Mouse (Mus musculus): ENCODE measurements around the gene Lrba. TPM values are rescaled to one million over a fixed set of nuclear protein-coding genes. Genes with fewer than 3 reads are reported as not detected.

Gene Lrba
- polyA plus RNA-seq, 1 experiment from 2014 or later = 2.8 TPM

GRCm38 (mm10) chr3:86786280-86786679 is 561.8 kb downstream of the Lrba start:
- Histone ChIP-seq H3K4me1 (ENCODE audit: control insufficient read depth, low read depth, low read length) (no peaks in the 10 kb centered on the region), H3K36me3 (ENCODE audit: control insufficient read depth, insufficient read depth) (no peaks in the 10 kb centered on the region; the same call in 1 of the 2 replicates), H3K9me3 (replicated peaks; ENCODE audit: control insufficient read depth, low read length) (no peaks in the 10 kb centered on the region), H3K4me3 (ENCODE audit: low read depth, low read length) (no peak overlapping the region), H3K4me2 (ENCODE audit: low read depth, low read length) (no peak overlapping the region), H3K9ac (ENCODE audit: low read depth, low read length) (no peak overlapping the region), H3K27ac (ENCODE audit: low read length) (no peak overlapping the region), H3K27me3 (ENCODE audit: control insufficient read depth, insufficient read depth, low read depth, low read length) (no peaks in the 10 kb centered on the region)
- ATAC-seq (ENCODE audit: low read depth) = no peak
- 81% methylated on average over 12 of the region's 12 CpGs for WGBS (ENCODE audit: insufficient replicate concordance)

GRCm38 (mm10) chr3:86786845-86787351 is 562.4 kb downstream of the Lrba start:
- ATAC-seq (ENCODE audit: low read depth) = no peak
- H3K4me3 ChIP-seq (ENCODE audit: low read depth, low read length) = no peak overlapping the region
- H3K9ac ChIP-seq (ENCODE audit: low read depth, low read length) = no peak overlapping the region
- no peak overlapping the region for H3K27ac ChIP-seq (ENCODE audit: low read length)
- no peaks in the 10 kb centered on the region for H3K4me1 ChIP-seq (ENCODE audit: control insufficient read depth, low read depth, low read length)
- no peaks in the 10 kb centered on the region for H3K9me3 ChIP-seq (replicated peaks; ENCODE audit: control insufficient read depth, low read length)
- H3K36me3 ChIP-seq (ENCODE audit: control insufficient read depth, insufficient read depth) = no peaks in the 10 kb centered on the region; the same call in 1 of the 2 replicates
- H3K27me3 ChIP-seq (ENCODE audit: control insufficient read depth, insufficient read depth, low read depth, low read length) = no peaks in the 10 kb centered on the region
- H3K4me2 ChIP-seq (ENCODE audit: low read depth, low read length) = no peak overlapping the region
- 73% methylated on average over 11 of the region's 11 CpGs for WGBS (ENCODE audit: insufficient replicate concordance)

GRCm38 (mm10) chr3:86787423-86788123 is 563.1 kb downstream of the Lrba start:
- Histone ChIP-seq H3K9me3 (replicated peaks; ENCODE audit: control insufficient read depth, low read length) (no peaks in the 10 kb centered on the region), H3K4me3 (ENCODE audit: low read depth, low read length) (no peak overlapping the region), H3K4me1 (ENCODE audit: control insufficient read depth, low read depth, low read length) (no peaks in the 10 kb centered on the region), H3K36me3 (ENCODE audit: control insufficient read depth, insufficient read depth) (no peaks in the 10 kb centered on the region; the same call in 1 of the 2 replicates), H3K27ac (ENCODE audit: low read length) (no peak overlapping the region), H3K4me2 (ENCODE audit: low read depth, low read length) (no peak overlapping the region), H3K27me3 (ENCODE audit: control insufficient read depth, insufficient read depth, low read depth, low read length) (no peaks in the 10 kb centered on the region), H3K9ac (ENCODE audit: low read depth, low read length) (no peak overlapping the region)
- 76% methylated on average over 10 of the region's 10 CpGs for WGBS (ENCODE audit: insufficient replicate concordance)
- ATAC-seq (ENCODE audit: low read depth) = no peak

- 36% methylated on average over 6 of the region's 6 CpGs for WGBS (ENCODE audit: insufficient replicate concordance)
- Histone ChIP-seq H3K36me3 (ENCODE audit: control insufficient read depth, insufficient read depth) (no peaks in the 10 kb centered on the region; the same call in 1 of the 2 replicates), H3K4me3 (ENCODE audit: low read depth, low read length) (no peak overlapping the region), H3K27me3 (ENCODE audit: control insufficient read depth, insufficient read depth, low read depth, low read length) (no peaks in the 10 kb centered on the region), H3K9ac (ENCODE audit: low read depth, low read length) (no peak overlapping the region), H3K4me2 (ENCODE audit: low read depth, low read length) (no peak overlapping the region), H3K27ac (ENCODE audit: low read length) (no peak overlapping the region), H3K9me3 (replicated peaks; ENCODE audit: control insufficient read depth, low read length) (no peaks in the 10 kb centered on the region), H3K4me1 (ENCODE audit: control insufficient read depth, low read depth, low read length) (no peaks in the 10 kb centered on the region; the same call in 1 of the 2 replicates)
- ATAC-seq (ENCODE audit: low read depth) = no peak
Observed at GRCm38 (mm10) chr3:86788711-86789110, 564.2 kb downstream of the Lrba start.

GRCm38 (mm10) chr3:86789752-86790151 is 565.3 kb downstream of the Lrba start:
- Histone ChIP-seq H3K9me3 (replicated peaks; ENCODE audit: control insufficient read depth, low read length) (no peaks in the 10 kb centered on the region), H3K27ac (ENCODE audit: low read length) (no peak overlapping the region)

GRCm38 (mm10) chr3:86793264-86793663 is 568.8 kb downstream of the Lrba start:
- WGBS (ENCODE audit: insufficient replicate concordance) = 64% methylated on average over 4 of the region's 4 CpGs
- H3K27ac ChIP-seq (ENCODE audit: low read length) = no peak overlapping the region
- H3K27me3 ChIP-seq (ENCODE audit: control insufficient read depth, insufficient read depth, low read depth, low read length) = no peaks in the 10 kb centered on the region
- peaks cover 11% of the 10 kb centered on the region for H3K4me1 ChIP-seq (ENCODE audit: control insufficient read depth, low read depth, low read length)
- H3K4me3 ChIP-seq (ENCODE audit: low read depth, low read length) = no peak overlapping the region
- H3K9ac ChIP-seq (ENCODE audit: low read depth, low read length) = no peak overlapping the region
- H3K4me2 ChIP-seq (ENCODE audit: low read depth, low read length) = no peak overlapping the region
- no peaks in the 10 kb centered on the region for H3K9me3 ChIP-seq (replicated peaks; ENCODE audit: control insufficient read depth, low read length)
- H3K36me3 ChIP-seq (ENCODE audit: control insufficient read depth, insufficient read depth) = no peaks in the 10 kb centered on the region
- no peak for ATAC-seq (ENCODE audit: low read depth)

More at GRCm38 (mm10) chr3:86789752-86790151, 565.3 kb downstream of the Lrba start:
- Histone ChIP-seq H3K4me3 (ENCODE audit: low read depth, low read length) (no peak overlapping the region), H3K36me3 (ENCODE audit: control insufficient read depth, insufficient read depth) (no peaks in the 10 kb centered on the region; the same call in 1 of the 2 replicates), H3K4me1 (ENCODE audit: control insufficient read depth, low read depth, low read length) (no peaks in the 10 kb centered on the region; the same call in 1 of the 2 replicates), H3K4me2 (ENCODE audit: low read depth, low read length) (no peak overlapping the region), H3K9ac (ENCODE audit: low read depth, low read length) (no peak overlapping the region), H3K27me3 (ENCODE audit: control insufficient read depth, insufficient read depth, low read depth, low read length) (no peaks in the 10 kb centered on the region)
- 78% methylated on average over 5 of the region's 5 CpGs for WGBS (ENCODE audit: insufficient replicate concordance)
- no peak for ATAC-seq (ENCODE audit: low read depth)

GRCm38 (mm10) chr3:86793720-86794191 is 569.3 kb downstream of the Lrba start:
- Histone ChIP-seq H3K27me3 (ENCODE audit: control insufficient read depth, insufficient read depth, low read depth, low read length) (no peaks in the 10 kb centered on the region), H3K36me3 (ENCODE audit: control insufficient read depth, insufficient read depth) (no peaks in the 10 kb centered on the region), H3K27ac (ENCODE audit: low read length) (no peak overlapping the region), H3K4me1 (ENCODE audit: control insufficient read depth, low read depth, low read length) (peaks cover 11% of the 10 kb centered on the region), H3K4me2 (ENCODE audit: low read depth, low read length) (no peak overlapping the region), H3K9ac (ENCODE audit: low read depth, low read length) (no peak overlapping the region), H3K4me3 (ENCODE audit: low read depth, low read length) (no peak overlapping the region), H3K9me3 (replicated peaks; ENCODE audit: control insufficient read depth, low read length) (no peaks in the 10 kb centered on the region)
- ATAC-seq (ENCODE audit: low read depth) = no peak
- 54% methylated on average over 1 of the region's 1 CpGs for WGBS (ENCODE audit: insufficient replicate concordance)

- 40% methylated on average over 6 of the region's 6 CpGs for WGBS (ENCODE audit: insufficient replicate concordance)
- peak overlapping the region; percentile 39 for H3K4me3 ChIP-seq (ENCODE audit: low read depth, low read length)
- no peak overlapping the region for H3K9ac ChIP-seq (ENCODE audit: low read depth, low read length)
- no peaks in the 10 kb centered on the region for H3K9me3 ChIP-seq (replicated peaks; ENCODE audit: control insufficient read depth, low read length)
- H3K4me1 ChIP-seq (ENCODE audit: control insufficient read depth, low read depth, low read length) = peaks cover 35% of the 10 kb centered on the region
- H3K27ac ChIP-seq (ENCODE audit: low read length) = no peak overlapping the region
- H3K27me3 ChIP-seq (ENCODE audit: control insufficient read depth, insufficient read depth, low read depth, low read length) = no peaks in the 10 kb centered on the region
- peak overlapping the region; percentile 57 for H3K4me2 ChIP-seq (ENCODE audit: low read depth, low read length)
- no peak for ATAC-seq (ENCODE audit: low read depth)
- no peaks in the 10 kb centered on the region for H3K36me3 ChIP-seq (ENCODE audit: control insufficient read depth, insufficient read depth)
Observed at GRCm38 (mm10) chr3:86796716-86797115, 572.2 kb downstream of the Lrba start.

- Histone ChIP-seq H3K4me2 (ENCODE audit: low read depth, low read length) (peak overlapping the region; percentile 57), H3K4me3 (ENCODE audit: low read depth, low read length) (peak overlapping the region; percentile 60), H3K27ac (ENCODE audit: low read length) (peak overlapping the region; percentile 80), H3K9ac (ENCODE audit: low read depth, low read length) (peak overlapping the region; percentile 44), H3K4me1 (ENCODE audit: control insufficient read depth, low read depth, low read length) (peaks cover 46% of the 10 kb centered on the region), H3K9me3 (replicated peaks; ENCODE audit: control insufficient read depth, low read length) (no peaks in the 10 kb centered on the region), H3K36me3 (ENCODE audit: control insufficient read depth, insufficient read depth) (no peaks in the 10 kb centered on the region), H3K27me3 (ENCODE audit: control insufficient read depth, insufficient read depth, low read depth, low read length) (no peaks in the 10 kb centered on the region)
- 0 out of 2 replicates have a peak, but pooled peaks have one; percentile 5 for ATAC-seq (ENCODE audit: low read depth)
- 66% methylated on average over 13 of the region's 13 CpGs for WGBS (ENCODE audit: insufficient replicate concordance)
Observed at GRCm38 (mm10) chr3:86797871-86798460, 573.5 kb downstream of the Lrba start.

Measured in liver, embryonic 16.5 days (tissue).